Mouse (Mus musculus): ENCODE data around the gene Rcc2.

Rcc2 gene

DNA sequence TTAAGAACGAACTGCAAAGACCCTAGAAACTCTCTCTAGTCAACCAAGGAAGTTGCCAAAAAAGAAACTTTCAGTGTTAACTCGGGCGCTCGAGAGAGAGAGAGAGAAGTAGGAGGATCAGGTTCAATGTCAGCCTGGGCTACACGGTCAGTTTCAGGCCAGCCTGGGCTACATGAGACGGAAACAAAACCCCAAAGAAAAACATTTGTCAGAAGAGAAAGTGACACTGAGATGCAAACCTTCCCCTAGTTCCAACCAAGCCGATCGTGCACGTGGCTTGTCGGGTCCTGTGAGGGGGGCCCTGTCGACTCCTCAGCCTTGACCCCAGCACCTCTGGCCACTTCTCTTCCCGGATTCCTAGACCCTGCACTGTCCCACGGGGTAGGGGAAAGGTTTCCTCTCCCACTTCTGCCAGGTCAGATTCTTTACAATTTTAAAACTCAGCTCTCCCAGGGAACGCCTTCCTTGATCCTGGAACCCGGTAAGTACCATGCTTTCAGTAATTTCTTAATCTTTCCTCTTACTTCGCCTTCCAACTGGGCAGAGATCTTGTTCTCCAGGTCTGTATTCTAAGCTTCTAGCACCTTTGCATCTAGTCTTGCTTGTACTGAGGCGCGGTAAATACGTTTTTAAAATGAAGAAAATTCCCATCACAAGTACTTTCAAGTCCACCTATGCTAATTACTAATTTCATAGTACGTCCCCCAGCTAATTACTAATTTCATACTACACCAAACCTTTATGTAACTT, at the start of gene Rcc2:
TSS of gene Rcc2 (plus strand) at position 273 of the 750 bp plus-strand sequence.
- no peak for DNase-seq (ENCODE audit: low read depth, low spot score)

DNA sequence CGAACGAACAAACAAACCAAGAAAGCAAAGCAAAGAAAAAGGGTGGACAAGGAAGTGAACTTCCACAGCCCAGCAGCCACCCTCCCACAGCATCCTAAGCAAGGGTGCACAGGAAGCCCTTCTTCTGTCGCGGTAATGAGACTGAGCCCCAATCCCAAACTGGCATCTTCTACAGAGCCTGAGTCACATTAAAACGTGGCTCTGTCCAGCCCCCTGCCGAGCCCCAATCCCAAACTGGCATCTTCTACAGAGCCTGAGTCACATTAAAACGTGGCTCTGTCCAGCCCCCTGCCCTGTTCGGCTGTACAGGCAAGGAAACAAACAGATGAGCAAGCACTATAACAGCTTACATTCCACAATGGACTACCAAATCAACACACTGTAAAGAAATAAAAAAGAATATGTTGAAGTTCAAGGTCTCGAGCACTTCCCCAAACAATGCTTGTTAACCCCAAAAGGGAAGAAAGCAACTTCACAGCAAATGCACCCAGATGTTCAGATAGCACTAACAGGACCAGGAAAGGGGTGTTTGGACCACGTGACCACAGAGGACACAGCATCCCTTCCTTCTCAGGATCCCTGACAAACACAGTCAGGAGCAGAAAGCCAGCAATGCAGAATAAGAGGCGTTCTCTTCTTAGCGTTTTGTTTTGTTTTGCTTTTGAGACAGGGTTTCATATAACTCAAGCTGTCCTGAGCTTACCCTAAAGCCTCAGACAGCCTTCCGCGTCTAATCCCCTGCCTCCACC, 46.3 kb upstream of the Rcc2 start:
- DNase-seq (ENCODE audit: low read depth, low spot score): no peak

GRCm38 (mm10) chr4:140654798-140655197, 45.5 kb upstream of the Rcc2 start:
- no peak for DNase-seq (ENCODE audit: low read depth, low spot score)

DNA sequence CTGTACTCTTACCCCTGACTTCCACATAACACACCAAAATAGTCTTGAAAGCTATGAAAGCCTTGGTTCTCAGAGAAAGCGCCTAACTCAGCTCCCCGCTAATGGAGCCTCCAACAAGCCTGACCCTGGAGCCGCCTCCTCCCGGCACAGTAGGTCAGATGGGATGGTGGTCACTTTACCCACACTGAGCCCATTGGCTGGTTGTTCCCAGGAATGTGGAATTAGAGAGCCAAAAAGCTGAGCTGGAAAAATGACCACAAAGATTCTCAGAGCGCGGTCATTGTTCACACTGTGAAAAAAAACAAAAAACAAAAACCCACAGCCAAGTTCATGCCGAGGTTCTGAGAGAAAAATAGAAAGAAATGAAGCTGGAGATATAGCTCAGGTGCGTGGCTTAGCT, 43.8 kb upstream of the Rcc2 start:
- no peak for DNase-seq (ENCODE audit: low read depth, low spot score)

GRCm38 (mm10) chr4:140657681-140658575, 42.4 kb upstream of the Rcc2 start:
- peak; percentile 56 for DNase-seq (ENCODE audit: low read depth, low spot score)

- no peak for DNase-seq (ENCODE audit: low read depth, low spot score)
These were observed 38.8 kb upstream of the Rcc2 start for GRCm38 (mm10) chr4:140661406-140662022.

DNA sequence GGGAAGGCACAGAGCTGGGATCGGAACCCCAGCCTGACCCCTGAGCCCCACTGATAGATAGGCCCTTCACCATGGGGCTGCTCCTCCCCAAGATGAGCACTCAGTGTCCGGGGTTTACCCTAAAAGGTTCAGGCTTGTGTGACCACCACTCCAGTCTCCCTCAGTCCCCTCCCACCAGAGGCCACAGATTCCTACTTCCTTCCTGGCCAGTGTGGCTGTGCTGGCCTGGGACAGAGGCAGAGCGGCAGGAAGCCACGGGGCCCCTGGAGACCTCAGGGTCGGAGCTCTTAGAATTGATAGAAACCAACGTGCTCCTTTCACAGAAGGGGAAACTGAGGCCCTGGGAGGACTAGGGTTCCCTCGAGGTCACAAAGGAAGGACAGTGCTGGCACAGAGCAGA, 37.9 kb upstream of the Rcc2 start:
- no peak for DNase-seq (ENCODE audit: low read depth, low spot score)

DNA sequence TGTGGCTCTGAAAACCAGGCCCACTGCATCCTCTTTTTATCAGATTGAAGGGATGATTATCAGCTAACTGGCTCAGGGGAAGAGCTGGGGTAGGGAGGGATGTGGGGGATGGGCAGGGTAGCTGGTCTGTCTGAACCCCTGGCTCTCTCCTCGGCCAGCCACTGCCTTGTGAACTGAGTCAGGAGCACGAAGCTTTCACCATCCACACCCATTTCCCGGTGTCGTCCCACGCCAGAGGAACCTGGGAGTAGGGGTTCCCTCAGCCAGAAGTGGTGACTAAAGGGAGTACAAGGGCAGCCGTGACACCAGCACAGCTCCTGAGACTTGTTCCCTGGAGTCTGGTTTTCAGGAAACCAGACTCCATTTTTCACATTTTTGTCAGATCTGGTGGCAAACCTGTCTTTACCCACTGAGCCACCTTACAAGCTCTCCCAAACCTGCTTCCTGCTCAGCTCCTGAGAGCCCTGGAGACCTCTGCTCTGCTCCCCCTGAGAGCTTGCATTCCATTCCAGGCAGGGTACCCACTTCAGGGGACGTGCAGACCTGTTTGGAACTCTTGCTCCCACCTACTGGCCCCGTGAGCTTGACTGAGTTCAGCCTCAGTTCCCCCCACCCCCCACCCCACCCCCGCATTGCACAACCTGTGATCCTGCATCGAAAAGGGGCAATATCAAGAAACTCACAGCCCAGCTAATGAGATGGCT, 37.3 kb upstream of the Rcc2 start:
- DNase-seq (ENCODE audit: low read depth, low spot score): no peak

GRCm38 (mm10) chr4:140665053-140665452, 35.3 kb upstream of the Rcc2 start:
- DNase-seq (ENCODE audit: low read depth, low spot score): no peak

- no peak for DNase-seq (ENCODE audit: low read depth, low spot score)
These were observed 34.6 kb upstream of the Rcc2 start, which contains the start of gene Arhgef10l for GRCm38 (mm10) chr4:140665760-140666159. Gene Arhgef10l, minus strand, starts transcription at chr4:140666012.

DNA sequence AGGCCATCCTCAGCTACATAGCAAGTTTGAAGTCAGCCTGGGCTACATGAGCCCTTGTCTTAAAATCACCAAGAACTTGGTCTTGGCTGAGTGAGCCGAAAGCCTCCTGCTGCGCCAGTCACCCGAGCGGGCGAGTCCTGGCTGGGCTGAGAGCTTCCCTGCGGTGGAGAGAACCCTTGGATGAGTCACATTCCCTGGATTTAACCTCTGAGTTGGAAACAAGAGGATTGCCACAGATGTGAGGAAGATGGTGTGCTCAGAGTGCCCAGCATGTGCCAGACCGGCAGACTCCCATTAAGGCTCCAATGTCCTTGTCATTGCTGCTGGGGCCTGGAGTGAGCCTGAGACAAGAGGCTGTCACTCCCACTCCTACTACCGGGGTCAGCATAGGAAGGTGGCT, 32.5 kb upstream of the Rcc2 start:
- DNase-seq (ENCODE audit: low read depth, low spot score): no peak

GRCm38 (mm10) chr4:140673527-140674264, 26.6 kb upstream of the Rcc2 start:
- DNase-seq (ENCODE audit: low read depth, low spot score): no peak

DNA sequence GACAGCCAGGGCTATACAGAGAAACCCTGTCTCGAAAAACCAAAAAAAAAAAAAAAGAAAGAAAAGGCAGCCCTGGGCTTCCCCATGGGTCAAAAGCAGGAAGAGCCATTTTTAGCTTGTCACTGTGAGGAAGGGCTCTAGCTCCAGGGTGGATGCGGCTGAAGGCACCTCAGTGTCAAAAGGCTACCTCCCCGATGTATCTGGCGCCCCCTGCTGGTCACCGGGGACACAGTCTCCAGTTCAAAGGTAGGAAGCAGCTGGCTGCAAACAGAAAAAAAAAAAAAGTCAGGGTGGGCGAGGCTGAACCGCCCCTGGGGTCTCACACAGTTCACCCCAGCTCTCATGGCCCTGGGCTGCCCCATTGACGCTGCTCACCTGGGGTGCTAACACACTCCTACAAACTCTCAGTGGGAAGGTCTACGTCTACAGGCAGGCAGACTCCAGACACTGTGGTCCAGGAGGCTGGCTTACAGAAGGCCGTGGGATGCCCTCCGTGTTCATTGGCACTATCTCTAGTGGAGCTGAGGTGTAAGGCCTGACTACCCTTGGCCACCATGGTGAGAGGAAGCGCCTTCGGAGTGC, 25.9 kb upstream of the Rcc2 start:
- peak; percentile 88 for DNase-seq (ENCODE audit: low read depth, low spot score)

DNA sequence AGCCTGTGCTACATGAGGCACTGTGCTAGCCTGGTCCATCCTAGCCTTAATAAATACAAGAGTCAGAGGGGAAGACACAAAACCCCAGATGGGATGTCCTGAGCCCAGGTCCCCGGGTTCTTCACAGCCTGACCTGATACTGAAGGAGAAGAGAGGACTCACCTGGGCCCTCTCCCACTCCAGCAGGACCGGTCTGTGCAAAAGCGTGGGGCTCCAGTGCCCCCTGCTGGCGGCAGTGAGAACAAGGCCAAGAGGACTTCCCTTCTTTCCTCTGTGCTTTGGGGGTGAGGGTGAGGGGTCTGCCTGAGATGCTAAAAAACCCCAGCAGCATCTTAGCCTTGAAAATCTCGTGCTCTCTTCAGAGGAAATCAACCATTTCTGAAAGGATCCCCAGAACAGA, 21.3 kb upstream of the Rcc2 start:
- DNase-seq (ENCODE audit: low read depth, low spot score): peak; percentile 77

DNA sequence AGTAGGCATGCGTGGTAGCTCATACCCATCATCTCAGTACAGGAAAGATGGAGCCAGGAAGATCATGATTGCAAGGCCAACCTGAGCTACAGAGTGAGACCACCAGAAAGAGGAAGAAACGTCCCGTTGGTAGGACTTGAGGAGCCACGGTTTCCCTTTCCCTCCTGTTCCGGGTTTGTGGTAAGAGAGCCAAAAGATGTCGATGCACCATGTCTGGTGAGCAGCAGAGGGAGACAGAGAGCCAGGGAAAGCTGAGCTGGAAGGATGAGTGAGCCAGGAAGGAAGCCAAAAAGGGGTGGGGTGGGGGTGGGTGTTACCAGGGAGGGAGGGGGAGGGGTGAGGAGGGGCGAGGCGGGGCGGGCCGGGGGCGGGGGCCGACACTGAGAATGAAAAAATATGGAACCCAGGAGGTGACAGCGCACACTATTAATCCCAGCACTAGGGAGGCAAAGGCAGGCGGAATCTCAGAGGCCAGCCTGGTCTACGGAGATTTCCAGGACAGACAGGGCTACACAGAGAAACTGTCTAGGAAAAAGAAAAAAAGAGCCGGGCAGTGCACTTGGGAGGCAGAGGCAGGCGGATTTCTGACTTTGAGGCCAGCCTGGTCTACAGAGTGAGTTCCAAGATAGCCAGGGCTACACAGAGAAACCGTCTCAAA, 20.5 kb upstream of the Rcc2 start:
- DNase-seq (ENCODE audit: low read depth, low spot score): peak; percentile 95

DNA sequence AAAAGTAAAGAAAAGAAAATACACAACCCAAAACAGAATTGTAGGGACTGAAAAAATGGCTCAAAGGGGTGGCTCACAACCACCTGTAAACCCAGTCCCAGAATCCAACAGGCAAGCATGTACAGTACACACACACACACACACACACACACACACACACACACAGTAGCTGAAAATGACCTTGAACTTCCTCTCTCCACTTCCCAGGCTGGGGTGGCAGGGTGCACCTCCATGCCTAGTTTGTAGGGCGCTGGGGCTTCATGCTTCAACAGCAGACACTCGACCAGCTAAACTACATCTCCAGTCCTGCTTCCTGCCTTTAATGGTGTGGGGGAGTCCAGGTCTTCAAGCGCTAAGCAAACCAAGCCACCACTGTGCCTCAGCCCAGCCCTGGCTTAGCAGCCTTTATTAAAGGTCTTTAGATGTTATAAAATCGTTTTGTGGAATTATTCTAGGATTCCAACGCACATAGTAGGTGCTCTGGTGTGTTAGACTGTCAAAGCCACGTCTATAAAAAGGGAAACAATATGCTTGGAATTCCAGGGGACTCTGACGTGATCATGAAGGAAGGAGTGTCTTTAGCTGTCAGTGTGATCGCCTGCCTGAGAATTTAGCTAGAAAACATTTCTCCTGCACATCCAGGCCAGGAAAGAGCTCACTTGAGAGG, 19.5 kb upstream of the Rcc2 start:
- DNase-seq (ENCODE audit: low read depth, low spot score): no peak

DNA sequence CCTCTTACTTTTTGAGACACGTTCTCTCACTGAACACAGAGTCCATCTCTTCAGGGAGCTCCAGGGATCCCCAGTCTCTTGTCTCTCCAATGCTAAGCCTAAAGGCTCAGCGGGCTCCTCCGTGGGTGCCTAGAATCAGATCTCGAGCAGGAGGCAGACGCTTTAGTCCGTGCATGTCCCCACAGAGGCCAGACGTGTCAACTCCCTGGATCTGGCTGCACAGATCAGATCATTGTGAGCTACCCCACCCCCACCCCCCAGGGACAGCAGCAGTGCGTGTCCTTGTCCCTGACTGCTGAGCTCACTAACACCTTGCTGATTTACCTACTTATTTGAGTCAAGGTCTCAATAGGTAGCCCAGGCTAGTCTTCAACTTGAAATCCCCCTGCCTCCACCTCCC, 16.7 kb upstream of the Rcc2 start:
- no peak for DNase-seq (ENCODE audit: low read depth, low spot score)

DNA sequence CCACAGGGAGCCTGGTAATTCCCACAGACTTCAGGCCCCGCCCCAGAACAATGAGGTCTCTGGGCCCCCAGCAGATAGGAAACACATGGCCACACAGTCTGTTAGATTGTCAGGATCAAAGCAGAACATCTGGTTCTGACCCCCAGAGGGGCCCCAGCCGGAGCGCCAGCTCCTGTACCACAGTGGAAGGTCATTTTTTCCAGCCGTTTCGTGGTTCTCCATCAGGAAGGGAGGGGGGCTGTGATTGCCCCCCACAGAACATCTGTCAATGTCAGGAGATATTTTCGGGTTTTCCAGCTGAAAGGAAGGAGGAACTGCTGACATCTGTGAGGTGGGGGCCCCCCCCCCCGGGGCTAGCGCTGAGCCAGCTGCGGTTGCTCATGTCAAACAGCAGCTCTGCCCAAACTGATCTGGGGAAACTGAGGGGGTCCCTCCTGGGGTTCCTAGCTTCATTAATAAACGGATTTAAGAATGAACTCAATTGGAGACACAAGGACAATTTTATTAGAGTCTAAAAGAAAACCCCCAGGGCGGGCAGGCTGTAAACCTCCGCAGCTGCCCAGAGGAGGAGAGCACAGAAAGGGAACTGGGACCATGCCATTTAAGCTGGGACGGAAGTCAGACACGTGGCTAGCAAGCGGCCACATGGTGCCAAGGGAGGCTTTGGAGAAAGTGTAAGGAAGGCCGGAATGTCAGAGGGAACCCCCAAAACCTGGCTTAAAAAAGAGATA, 16.0 kb upstream of the Rcc2 start:
- no peak for DNase-seq (ENCODE audit: low read depth, low spot score)

Measured in R1 (cell line).